Mouse (Mus musculus) stomach, embryonic 16.5 days (tissue): ENCODE data around the gene Lrrc9. TPM values are rescaled to one million over a fixed set of nuclear protein-coding genes. Genes with fewer than 3 reads are reported as not detected.

Source experiments
- ATAC-seq: fragments of 200-750 bp; cut with Nextera tagmentation; 2 replicates; pipeline ENCODE4 v1.8.0; 2017; ENCODE audit warnings: moderate number of reproducible peaks, moderate TSS enrichment; ENCODE audit not compliant: insufficient read depth, low FRiP score
- H3K27ac ChIP-seq: fragments of 300-500 bp; sonication (generic); 2 replicates; pipeline ENCODE4 v1.5.1; 2014; ENCODE audit warnings: low read length
- H3K27me3 ChIP-seq: fragments of 300-500 bp; sonication (generic); 2 replicates; pipeline ENCODE4 v1.6.1; 2014; ENCODE audit warnings: low read length, control low read depth, mixed read lengths; ENCODE audit not compliant: control insufficient read depth, insufficient read depth
- H3K36me3 ChIP-seq: fragments of 300-500 bp; sonication (generic); 2 replicates; pipeline ENCODE4 v1.6.1; 2014; ENCODE audit warnings: low read length; ENCODE audit not compliant: control insufficient read depth, insufficient read depth
- H3K4me1 ChIP-seq: fragments of 300-500 bp; sonication (generic); 2 replicates; pipeline ENCODE4 v1.6.1; 2014; ENCODE audit warnings: low read length, control low read depth, mixed read lengths; ENCODE audit not compliant: control insufficient read depth, insufficient read depth
- H3K4me2 ChIP-seq: fragments of 300-500 bp; sonication (generic); 2 replicates; pipeline ENCODE4 v1.6.1; 2014; ENCODE audit warnings: low read depth, low read length, mixed read lengths
- H3K4me3 ChIP-seq: fragments of 300-500 bp; sonication (generic); replicated peaks from 2 replicates; pipeline ENCODE4 v1.5.1; 2014; ENCODE audit warnings: mild to moderate bottlenecking, low read length
- H3K9ac ChIP-seq: fragments of 300-500 bp; sonication (generic); 2 replicates; pipeline ENCODE4 v1.6.1; 2014; ENCODE audit warnings: low read length
- H3K9me3 ChIP-seq: fragments of 300-500 bp; sonication (generic); replicated peaks from 2 replicates; pipeline ENCODE4 v1.6.1; 2016; ENCODE audit warnings: low read length, control low read depth; ENCODE audit not compliant: control insufficient read depth
- WGBS: fragments of 180-500 bp; shearing (Covaris S2); extraction: QIAGEN DNeasy Blood & Tissue Kit; methylation state at CpG from one replicate; pipeline ENCODE4 v1.1.7; 2014; 5-methylcytosine and 5-hydroxymethylcytosine counted together
- microRNA-seq: library from miRNA; unstranded; fragments of <30 nt; microRNA quantifications from one replicate; pipeline ENCODE4, GENCODE M21; 2016
- polyA plus RNA-seq: library from polyadenylated mRNA; unstranded; fragments of >200 nt; fragmentation: Nextera tagmentation; extraction: Ambion mirVana; gene quantifications from 2 replicates; pipeline ENCODE4 v1.2.1, GENCODE M21; 2015

Lrrc9 gene
- polyA plus RNA-seq, 1 experiment from 2014 or later = 0.12 TPM

- H3K9me3 ChIP-seq = 0 out of 2 replicates have a peak, but pooled peaks cover 3% of the 10 kb centered on the region
- no peak for ATAC-seq
- no peak overlapping the region for H3K27ac ChIP-seq
- no peaks in the 10 kb centered on the region for H3K27me3 ChIP-seq
- H3K9ac ChIP-seq = no peak overlapping the region
- no peak overlapping the region for H3K4me3 ChIP-seq
- H3K36me3 ChIP-seq = no peaks in the 10 kb centered on the region
- H3K4me1 ChIP-seq = no peaks in the 10 kb centered on the region
- WGBS = 77% methylated on average over 7 of the region's 7 CpGs
- no peak overlapping the region for H3K4me2 ChIP-seq
Measured at GRCm38 (mm10) chr12:72532303-72532702, 90.6 kb downstream of the Lrrc9 start.

GRCm38 (mm10) chr12:72533986-72534385 lies 92.3 kb downstream of the Lrrc9 start:
- Histone ChIP-seq H3K9me3 (0 out of 2 replicates have a peak, but pooled peaks cover 3% of the 10 kb centered on the region), H3K36me3 (no peaks in the 10 kb centered on the region), H3K4me3 (no peak overlapping the region), H3K4me2 (no peak overlapping the region), H3K9ac (no peak overlapping the region), H3K27ac (no peak overlapping the region), H3K27me3 (no peaks in the 10 kb centered on the region), H3K4me1 (no peaks in the 10 kb centered on the region)
- 81% methylated on average over 6 of the region's 6 CpGs for WGBS
- no peak for ATAC-seq

DNA sequence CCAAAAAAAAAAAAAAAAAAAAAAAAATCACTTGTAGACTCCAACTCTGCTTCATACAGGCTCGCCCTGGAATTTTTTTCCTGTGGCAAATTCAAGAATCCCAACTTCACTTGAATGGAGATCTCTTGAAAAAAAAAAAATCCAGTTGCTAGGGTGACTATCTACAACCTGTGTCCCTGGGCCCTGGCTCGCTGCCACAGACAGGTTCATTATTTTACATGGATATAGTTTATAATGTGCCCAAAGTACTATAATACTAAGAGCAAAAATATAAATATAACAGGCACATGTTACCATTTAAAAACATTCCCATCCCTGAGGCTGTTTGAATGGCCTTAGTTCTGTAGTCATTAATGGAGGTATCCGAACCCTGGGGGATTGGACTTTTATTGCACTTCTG lies 93.9 kb downstream of the Lrrc9 start:
- Histone ChIP-seq H3K4me2 (peak overlapping the region; percentile 54), H3K27me3 (no peaks in the 10 kb centered on the region), H3K4me1 (no peaks in the 10 kb centered on the region), H3K27ac (no peak overlapping the region), H3K4me3 (peak overlapping the region; percentile 66), H3K9ac (peak overlapping the region; percentile 60), H3K9me3 (no peaks in the 10 kb centered on the region), H3K36me3 (no peaks in the 10 kb centered on the region)
- ATAC-seq = no peak; the same call in 1 of the 2 replicates
- WGBS = 38% methylated on average over 3 of the region's 3 CpGs

GRCm38 (mm10) chr12:72536021-72536597 lies 94.4 kb downstream of the Lrrc9 start, which contains the start of gene Pcnx4:
Gene Pcnx4, plus strand, starts transcription at chr12:72536383.
- Histone ChIP-seq H3K36me3 (no peaks in the 10 kb centered on the region), H3K4me1 (no peaks in the 10 kb centered on the region), H3K27me3 (no peaks in the 10 kb centered on the region), H3K27ac (no peak within 1 kb of the TSS), H3K9ac (peak within 1 kb of the TSS; percentile 79), H3K9me3 (no peaks in the 10 kb centered on the region), H3K4me3 (peak within 1 kb of the TSS; percentile 66), H3K4me2 (peak within 1 kb of the TSS; percentile 54)
- WGBS = under 1% methylated on average over 45 of the region's 45 CpGs
- ATAC-seq = peak; percentile 100

GRCm38 (mm10) chr12:72538571-72538970 lies 96.9 kb downstream of the Lrrc9 start:
- no peak overlapping the region for H3K27ac ChIP-seq
- WGBS = 85% methylated on average over 10 of the region's 10 CpGs
- H3K9ac ChIP-seq = no peak overlapping the region
- no peak for ATAC-seq
- H3K27me3 ChIP-seq = no peaks in the 10 kb centered on the region
- H3K4me1 ChIP-seq = no peaks in the 10 kb centered on the region
- peaks cover 3% of the 10 kb centered on the region; the same call in 1 of the 2 replicates for H3K36me3 ChIP-seq
- H3K9me3 ChIP-seq = no peaks in the 10 kb centered on the region
- H3K4me3 ChIP-seq = no peak overlapping the region
- no peak overlapping the region for H3K4me2 ChIP-seq

- H3K27ac ChIP-seq = no peak overlapping the region
- H3K4me2 ChIP-seq = no peak overlapping the region
- H3K4me3 ChIP-seq = no peak overlapping the region
- H3K27me3 ChIP-seq = no peaks in the 10 kb centered on the region
- ATAC-seq = no peak
- 72% methylated on average over 4 of the region's 4 CpGs for WGBS
- no peak overlapping the region for H3K9ac ChIP-seq
- no peaks in the 10 kb centered on the region for H3K9me3 ChIP-seq
- no peaks in the 10 kb centered on the region for H3K36me3 ChIP-seq
- H3K4me1 ChIP-seq = no peaks in the 10 kb centered on the region
Measured at GRCm38 (mm10) chr12:72554347-72554746, 112.7 kb downstream of the Lrrc9 start.

GRCm38 (mm10) chr12:72564281-72564795 lies 122.7 kb downstream of the Lrrc9 start:
- no peaks in the 10 kb centered on the region for H3K9me3 ChIP-seq
- H3K27me3 ChIP-seq = no peaks in the 10 kb centered on the region
- no peak overlapping the region for H3K4me3 ChIP-seq
- WGBS = 57% methylated on average over 4 of the region's 4 CpGs
- no peak overlapping the region for H3K4me2 ChIP-seq
- H3K9ac ChIP-seq = no peak overlapping the region
- H3K4me1 ChIP-seq = no peaks in the 10 kb centered on the region
- no peak overlapping the region for H3K27ac ChIP-seq
- H3K36me3 ChIP-seq = no peaks in the 10 kb centered on the region
- peak; percentile 56; the same call in 1 of the 2 replicates for ATAC-seq

Small RNA genes lying within 50 kb of the gene (microRNA-seq; reads per million reads assigned to microRNA genes)
- gene Gm44392 = not detected

Other genes starting within 250 kb of the Lrrc9 start
- gene Rtn1, start 32.8 kb upstream of the Lrrc9 start, polyA plus RNA-seq = 59.8 and 63.8 TPM in 2 replicates
- 10.7 and 10.9 TPM in 2 replicates for gene Pcnx4, start 94.5 kb downstream of the Lrrc9 start, polyA plus RNA-seq
- not detected in 2 replicates for gene Gm4756, start 207.8 kb downstream of the Lrrc9 start, polyA plus RNA-seq
- 66.2 and 68.3 TPM in 2 replicates for gene Dhrs7, start 223.0 kb downstream of the Lrrc9 start, polyA plus RNA-seq